14 mouse cellular contexts compared by ENCODE assay signal in the genomic region with DNA sequence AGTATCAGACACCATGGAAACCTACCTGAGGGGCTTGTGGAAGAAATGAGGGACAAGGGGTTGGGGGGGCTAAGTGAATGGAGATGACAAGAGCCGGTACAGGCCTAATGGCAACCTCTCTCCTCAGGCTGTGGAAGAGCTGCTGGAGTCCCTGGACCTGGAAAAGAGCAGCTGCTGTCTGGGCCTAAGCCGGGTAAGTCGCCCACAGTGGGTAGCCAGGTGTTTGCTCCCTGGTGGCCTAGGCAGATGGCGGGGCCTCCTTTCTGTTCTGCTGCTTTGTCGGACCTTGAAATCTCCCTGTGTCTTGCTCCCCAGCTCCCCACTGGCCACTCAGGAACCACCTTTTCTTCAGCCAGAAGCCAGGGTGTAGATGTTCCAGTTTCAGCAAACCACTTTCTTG. TPM values are rescaled to one million over a fixed set of nuclear protein-coding genes. Genes with fewer than 3 reads are reported as not detected.
DNase-seq lines count a peak whose midpoint lies in the region; ATAC-seq and TF ChIP-seq lines count a peak whose summit lies in the region.
"Had no signal": no experiment of that assay in that cellular context is flagged by ENCODE, and none has a peak within 500 bp of the region (broad histone marks: within the 10 kb centered on the region; RNA-seq: fewer than 3 reads in every experiment).

No protein-coding gene starts in this region.

- H3K4me3 ChIP-seq in heart, embryonic 16.5 days (ENCODE audit: low read length), result no peak overlapping the region
- no peak overlapping the region for H3K4me3 ChIP-seq in lung, embryonic 14.5 days (ENCODE audit: low read depth, low read length)
- H3K4me3 ChIP-seq in intestine, embryonic 15.5 days (replicated peaks), result no peak overlapping the region
- H3K4me3 ChIP-seq in stomach, embryonic 15.5 days (replicated peaks), result no peak overlapping the region
- H3K4me3 ChIP-seq: liver, embryonic 13.5 days had no signal

- no peaks in the 10 kb centered on the region for H3K27me3 ChIP-seq in heart, embryonic 16.5 days (ENCODE audit: control insufficient read depth, insufficient read depth, low read length)
- H3K27me3 ChIP-seq in lung, embryonic 14.5 days (ENCODE audit: insufficient read depth, low read length), result no peaks in the 10 kb centered on the region
- H3K27me3 ChIP-seq in intestine, embryonic 15.5 days (replicated peaks), result no peaks in the 10 kb centered on the region
- no peaks in the 10 kb centered on the region for H3K27me3 ChIP-seq in stomach, embryonic 15.5 days (replicated peaks)
- H3K27me3 ChIP-seq: liver, embryonic 13.5 days had no signal

- ATAC-seq in heart, embryonic 16.5 days (replicated peaks; ENCODE audit: extremely low read depth, insufficient read depth, low FRiP score), result no peak
- no peak for ATAC-seq in lung, embryonic 14.5 days (ENCODE audit: insufficient read depth)
- no peak for ATAC-seq in intestine, embryonic 15.5 days
- no peak for ATAC-seq in stomach, embryonic 15.5 days (ENCODE audit: insufficient read depth, low FRiP score, low read depth)
- ATAC-seq: CD4-positive, CD25-positive, alpha-beta regulatory T cell, adult 4 months had no signal

- H3K9ac ChIP-seq in heart, embryonic 16.5 days (ENCODE audit: low read length), result peak overlapping the region; percentile 11; the same call in 1 of the 2 replicates
- no peak overlapping the region for H3K9ac ChIP-seq in lung, embryonic 14.5 days
- no peak overlapping the region for H3K9ac ChIP-seq in intestine, embryonic 15.5 days
- no peak overlapping the region for H3K9ac ChIP-seq in stomach, embryonic 15.5 days
- H3K9ac ChIP-seq: liver, embryonic 13.5 days had no signal

- 75% methylated on average over 5 of the region's 5 CpGs for WGBS in heart, embryonic 16.5 days
- whole genome bisulfite sequencing in lung, embryonic 14.5 days, result 72% methylated on average over 5 of the region's 5 CpGs
- 69% methylated on average over 5 of the region's 5 CpGs for WGBS in intestine, embryonic 15.5 days
- 71% methylated on average over 5 of the region's 5 CpGs for WGBS in stomach, embryonic 15.5 days

- H3K36me3 ChIP-seq in heart, embryonic 16.5 days (ENCODE audit: control insufficient read depth, insufficient read depth), result peaks cover 67% of the 10 kb centered on the region
- H3K36me3 ChIP-seq in lung, embryonic 14.5 days (ENCODE audit: insufficient read depth), result peaks cover 49% of the 10 kb centered on the region
- H3K36me3 ChIP-seq in intestine, embryonic 15.5 days, result peaks cover 7% of the 10 kb centered on the region; the same call in 1 of the 2 replicates
- H3K36me3 ChIP-seq in stomach, embryonic 15.5 days, result no peaks in the 10 kb centered on the region

- H3K27ac ChIP-seq in heart, embryonic 16.5 days (ENCODE audit: low read length), result peak overlapping the region; percentile 85
- H3K27ac ChIP-seq in lung, embryonic 14.5 days (ENCODE audit: low read depth), result peak overlapping the region; percentile 13; the same call in 1 of the 2 replicates
- 0 out of 2 replicates have a peak overlapping the region, but pooled peaks have one; percentile 27 for H3K27ac ChIP-seq in intestine, embryonic 15.5 days
- peak overlapping the region; percentile 66 for H3K27ac ChIP-seq in stomach, embryonic 15.5 days
- H3K27ac ChIP-seq: liver, embryonic 13.5 days had no signal

- peaks cover 10% of the 10 kb centered on the region for H3K4me1 ChIP-seq in heart, embryonic 16.5 days (ENCODE audit: control insufficient read depth, insufficient read depth, low read length)
- no peaks in the 10 kb centered on the region for H3K4me1 ChIP-seq in lung, embryonic 14.5 days (ENCODE audit: insufficient read depth)
- H3K4me1 ChIP-seq in intestine, embryonic 15.5 days (replicated peaks), result peaks cover 11% of the 10 kb centered on the region
- H3K4me1 ChIP-seq in stomach, embryonic 15.5 days, result peaks cover 3% of the 10 kb centered on the region
- H3K4me1 ChIP-seq: liver, embryonic 13.5 days had no signal

- no peak for TF ChIP-seq CTCF in lung, embryonic 14.5 days (IDR thresholded peaks at IDR 0.05; ENCODE audit: low read depth)

- no peaks in the 10 kb centered on the region for H3K9me3 ChIP-seq in heart, embryonic 16.5 days (replicated peaks; ENCODE audit: control insufficient read depth, low read length)
- H3K9me3 ChIP-seq in lung, embryonic 14.5 days (ENCODE audit: low read depth, low read length), result no peaks in the 10 kb centered on the region
- H3K9me3 ChIP-seq in intestine, embryonic 15.5 days, result no peaks in the 10 kb centered on the region
- no peaks in the 10 kb centered on the region for H3K9me3 ChIP-seq in stomach, embryonic 15.5 days
- H3K9me3 ChIP-seq: liver, embryonic 13.5 days had no signal

- H3K4me2 ChIP-seq in heart, embryonic 16.5 days (ENCODE audit: low read depth, low read length), result no peak overlapping the region
- no peak overlapping the region for H3K4me2 ChIP-seq in lung, embryonic 14.5 days
- no peak overlapping the region for H3K4me2 ChIP-seq in intestine, embryonic 15.5 days (replicated peaks)
- no peak overlapping the region for H3K4me2 ChIP-seq in stomach, embryonic 15.5 days
- H3K4me2 ChIP-seq: liver, embryonic 13.5 days had no signal

- DNase-seq in heart, adult 11 months, result no peak
- DNase-seq in lung, embryonic 14.5 days, result no peak
- DNase-seq in lung, postnatal 4 days, result no peak
- DNase-seq in testis, postnatal 10 days (ENCODE audit: low spot score), result no peak
- DNase-seq: cerebellum, adult 2 months; liver, embryonic 13.5 days; lung, postnatal 36 days; right cerebral cortex, postnatal 14 days; thymus, postnatal 36 days had no signal

RNA-seq across cellular contexts. Expression of gene Gm10277, which starts 48.7 kb away (rescaled TPM):
- polyA plus RNA-seq in heart, embryonic 16.5 days (2015; fragmentation: Nextera tagmentation; extraction: Ambion mirVana), result 1.2 and 1.3 TPM in 2 replicates
- polyA plus RNA-seq in lung, embryonic 14.5 days (2014; fragmentation: Nextera tagmentation; extraction: Ambion mirVana), result 1.1 and 1.5 TPM in 2 replicates
- polyA plus RNA-seq in intestine, embryonic 15.5 days (2015; fragmentation: Nextera tagmentation; extraction: Ambion mirVana), result 0.93 and 1.5 TPM in 2 replicates
- 1.5 and 1.6 TPM in 2 replicates for polyA plus RNA-seq in stomach, embryonic 15.5 days (2015; fragmentation: Nextera tagmentation; extraction: Ambion mirVana)
- polyA plus RNA-seq: brain, embryonic 14.5 days; cerebellum, adult 2 months had no signal

RNA-seq across cellular contexts. Expression of gene Pipox, which starts 57.6 kb away (rescaled TPM):
- polyA plus RNA-seq in heart, embryonic 16.5 days (2015; fragmentation: Nextera tagmentation; extraction: Ambion mirVana), result 2.9 TPM in 2 replicates
- 0.88 and 1.6 TPM in 2 replicates for polyA plus RNA-seq in lung, embryonic 14.5 days (2014; fragmentation: Nextera tagmentation; extraction: Ambion mirVana)
- polyA plus RNA-seq in intestine, embryonic 15.5 days (2015; fragmentation: Nextera tagmentation; extraction: Ambion mirVana), result 29.8 and 36.1 TPM in 2 replicates
- 16.4 and 23.3 TPM in 2 replicates for polyA plus RNA-seq in stomach, embryonic 15.5 days (2015; fragmentation: Nextera tagmentation; extraction: Ambion mirVana)

Comparison
In these comparisons a context has a peak if more than half of its experiments do, and no peak if none do; other contexts are left out.
1. H3K27ac ChIP-seq: peak in every context shown above with its lines; median percentile 85 in heart, embryonic 16.5 days; 66 in stomach, embryonic 15.5 days; 27 in intestine, embryonic 15.5 days; 13 in lung, embryonic 14.5 days.